Mouse (Mus musculus) heart, postnatal 36 days (tissue): ENCODE results near the gene B3gnt4. TPM values are rescaled to one million over a fixed set of nuclear protein-coding genes. Genes with fewer than 3 reads are reported as not detected.
"Not testable (repeated sequence)": the region's sequence is repeated elsewhere in the genome, so short reads cannot be mapped to it uniquely, and the experiment has no call there.

Experiments used
- DNase-seq, 2 experiments: peaks; one replicate each; pipeline ENCODE4 v3.0.0; 2021 to 2022
- intact Hi-C: fragments of 180-260 bp; cut with DNase I; formaldehyde crosslinking; loops from one replicate; pipeline ENCODE4 v1.15.1; 2025
- total RNA-seq, 2 experiments: library from RNA; stranded (reverse); gene quantifications; 2 replicates each; pipeline ENCODE4 v1.2.3; 2021

The B3gnt4 gene
- not detected for total RNA-seq

DNA sequence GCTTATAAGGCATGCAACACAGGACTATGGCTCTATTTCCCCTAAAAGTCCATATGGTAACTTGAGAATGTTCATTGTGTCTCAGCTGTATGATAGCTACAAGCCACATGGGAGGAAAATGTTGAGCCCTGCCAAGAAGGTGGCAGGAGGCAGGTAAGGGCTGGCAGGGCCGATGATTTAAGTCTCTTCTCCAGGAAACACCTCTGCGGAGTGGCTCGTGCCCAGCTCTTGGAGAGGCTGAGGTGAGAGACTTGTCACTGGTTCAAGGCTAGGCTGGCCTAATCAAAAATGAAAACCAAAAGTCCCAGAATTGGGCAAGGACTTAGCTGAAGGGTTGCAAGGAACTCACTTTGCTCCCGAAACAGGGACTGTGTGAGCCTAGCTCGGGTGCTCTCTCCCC, at the start of gene B3gnt4:
Gene B3gnt4 (plus strand): TSS at position 301 of the 400 bp plus-strand sequence.
- intact Hi-C loops = no loop called here
- DNase-seq = no peak

DNA sequence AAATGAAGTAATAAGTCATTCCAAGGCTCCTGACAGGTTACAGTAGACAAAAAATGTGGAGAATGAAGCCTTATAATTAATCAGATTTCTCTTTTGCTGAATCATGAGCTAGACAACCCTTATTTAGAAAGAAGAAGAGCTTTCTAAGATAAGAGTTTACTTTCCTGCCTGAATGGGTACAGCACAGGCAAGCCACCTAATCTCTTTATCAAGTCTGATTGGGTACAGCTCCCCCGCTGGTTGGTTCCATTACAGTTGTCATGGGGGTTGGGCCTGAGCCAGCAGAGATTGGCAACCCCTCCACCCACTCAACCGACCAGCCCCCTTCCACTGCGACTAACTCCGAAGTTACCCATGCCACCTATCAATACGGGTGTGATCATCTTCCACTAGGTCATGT, 48.8 kb upstream of the B3gnt4 start:
- intact Hi-C loops = no loop called here
- DNase-seq = no peak

DNA sequence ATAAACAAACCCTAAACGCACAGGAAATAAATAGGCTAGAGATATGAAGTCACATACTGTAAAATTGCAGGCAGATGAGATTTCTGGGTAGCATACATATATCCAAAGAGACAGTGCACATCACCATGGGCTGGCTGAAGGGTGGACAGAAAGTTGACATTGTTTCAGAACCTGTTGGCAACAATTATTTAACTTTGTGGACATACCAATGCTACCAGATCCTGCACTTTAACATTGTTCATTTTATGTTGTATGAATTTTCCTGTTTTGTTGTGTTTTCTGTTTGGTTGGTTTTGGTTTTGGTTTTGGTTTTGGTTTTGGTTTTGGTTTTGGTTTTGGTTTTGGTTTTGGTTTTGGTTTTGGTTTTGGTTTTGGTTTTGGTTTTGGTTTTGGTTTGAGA, 45.6 kb upstream of the B3gnt4 start:
- intact Hi-C loops = no loop called here

DNA sequence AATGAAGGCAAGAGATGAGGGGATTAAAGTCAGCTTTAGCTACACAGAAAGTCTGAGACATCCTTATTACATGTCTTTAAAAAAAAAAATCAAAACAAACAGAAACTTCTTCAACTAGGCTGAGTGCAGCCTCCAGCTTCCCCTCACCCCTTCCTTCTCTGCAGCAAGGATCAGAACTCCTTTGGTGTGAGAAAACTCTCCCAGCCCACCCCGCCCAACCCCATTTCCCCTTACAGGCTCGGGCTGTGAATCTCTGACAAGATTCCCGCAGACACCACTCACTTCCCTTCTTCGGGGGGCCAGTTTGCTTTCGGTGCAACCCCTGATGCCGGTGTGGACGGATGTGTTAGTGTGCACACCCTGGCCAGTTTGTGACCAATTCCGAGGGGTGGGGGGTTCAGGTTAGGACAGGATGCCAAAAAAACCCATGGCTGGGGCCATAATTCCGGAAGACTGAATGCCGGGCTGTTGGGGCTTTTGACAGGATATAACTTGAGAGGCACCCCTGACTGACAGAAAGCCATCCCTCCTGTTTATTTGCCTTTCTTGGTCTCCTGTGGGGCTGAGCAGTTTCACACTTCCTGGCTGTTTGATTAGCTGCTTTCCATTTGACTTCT, 39.4 kb upstream of the B3gnt4 start:
- intact Hi-C loops = no loop called here
- no peak for DNase-seq

More for the DNA sequence above, 45.6 kb upstream of the B3gnt4 start:
- no peak for DNase-seq

DNA sequence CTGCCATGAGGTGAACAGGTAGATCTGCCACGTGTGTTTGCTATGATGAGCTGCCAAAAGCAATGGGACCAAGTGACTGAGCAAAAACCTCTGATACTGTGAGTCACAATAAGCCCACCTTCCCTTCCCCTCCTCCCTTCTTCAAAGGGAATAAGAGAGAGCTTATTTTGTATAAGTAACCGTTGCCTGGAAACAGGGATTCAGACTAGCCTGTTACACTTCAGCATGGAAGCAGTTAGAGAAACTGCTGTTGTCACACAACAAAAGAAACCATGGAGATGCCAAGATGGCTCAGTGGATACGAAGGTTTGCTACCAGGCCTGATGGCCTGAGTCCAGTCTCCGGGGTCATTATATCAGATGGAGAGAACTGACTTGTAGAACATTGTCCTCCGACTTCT, 36.4 kb upstream of the B3gnt4 start:
- no peak for DNase-seq
- intact Hi-C loops = no loop called here

DNA sequence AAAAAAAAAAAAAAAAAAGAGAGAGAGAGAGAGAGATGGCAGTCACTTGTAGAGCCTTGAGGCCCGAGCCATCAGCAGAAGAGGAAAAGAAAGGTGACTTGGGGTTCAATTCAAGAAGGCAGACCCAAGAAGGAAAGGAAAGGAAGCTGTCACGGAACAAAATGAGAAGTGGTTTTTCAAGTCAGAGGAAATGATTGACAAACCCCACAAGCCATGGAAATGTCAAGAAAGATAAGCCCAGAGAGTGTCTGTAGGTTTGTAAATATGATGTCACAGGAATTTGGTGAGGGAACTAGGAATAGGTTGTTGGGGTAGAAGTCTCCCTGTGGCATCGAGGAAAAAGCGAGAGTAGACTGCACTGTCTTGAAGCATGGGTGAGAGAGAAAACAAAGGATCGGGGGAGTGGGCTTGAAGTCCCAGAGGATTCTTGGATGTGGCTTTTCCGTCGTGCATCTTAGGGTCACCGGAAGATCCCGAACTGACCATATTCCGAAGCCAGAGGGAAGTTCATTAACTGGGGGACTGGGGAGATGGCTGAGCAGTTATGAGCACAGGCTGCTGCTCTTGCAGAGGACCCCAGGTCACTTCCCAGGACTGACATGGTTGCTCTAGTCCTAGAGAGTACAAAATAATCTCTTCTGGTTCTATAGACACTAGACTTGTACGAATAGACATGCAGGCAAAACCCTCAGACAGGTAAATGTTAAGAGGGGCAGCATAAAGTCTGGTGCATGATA, 22.4 kb upstream of the B3gnt4 start:
- intact Hi-C loops = no loop called here

DNA sequence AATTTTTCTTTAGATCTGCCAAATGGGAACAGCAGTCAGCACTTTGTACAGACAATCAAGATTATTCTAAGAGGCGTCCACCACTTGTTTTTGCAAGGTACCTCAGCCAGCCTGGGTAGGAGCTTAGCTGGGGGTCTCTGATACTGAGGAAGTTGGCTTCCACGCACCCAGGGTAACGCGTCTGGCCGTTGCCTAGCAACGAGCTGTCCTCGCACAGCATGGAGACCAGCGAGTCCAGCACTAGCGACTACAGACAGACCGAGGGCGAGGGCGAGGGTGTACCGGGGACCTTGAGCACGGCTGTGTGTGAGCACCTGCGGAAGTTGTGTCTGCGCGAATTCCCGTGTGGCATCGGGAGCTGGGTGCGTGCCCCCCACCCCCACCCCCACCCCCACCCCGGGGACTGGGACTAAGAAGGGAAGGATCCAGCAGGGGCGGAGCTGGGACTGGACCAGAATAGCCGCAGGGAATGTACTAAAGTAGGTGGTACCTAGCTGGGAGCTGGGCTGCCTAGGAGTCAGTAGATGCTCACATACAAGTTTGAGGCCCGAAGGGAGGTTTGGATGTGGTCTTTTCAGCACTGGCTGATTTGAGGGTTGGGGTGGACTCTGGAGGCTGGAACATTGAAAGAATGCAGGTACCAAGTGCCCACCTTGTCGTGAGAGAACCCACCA, 21.0 kb upstream of the B3gnt4 start, which contains the start of the genes Lrrc43 and Il31:
Gene Lrrc43 (plus strand): TSS at position 194 of the 674 bp plus-strand sequence.
Gene Il31 (minus strand): TSS at position 378 of the 674 bp plus-strand sequence.
- intact Hi-C loops = no loop called here
- DNase-seq = no peak

More for the DNA sequence above, 22.4 kb upstream of the B3gnt4 start:
- no peak for DNase-seq

DNA sequence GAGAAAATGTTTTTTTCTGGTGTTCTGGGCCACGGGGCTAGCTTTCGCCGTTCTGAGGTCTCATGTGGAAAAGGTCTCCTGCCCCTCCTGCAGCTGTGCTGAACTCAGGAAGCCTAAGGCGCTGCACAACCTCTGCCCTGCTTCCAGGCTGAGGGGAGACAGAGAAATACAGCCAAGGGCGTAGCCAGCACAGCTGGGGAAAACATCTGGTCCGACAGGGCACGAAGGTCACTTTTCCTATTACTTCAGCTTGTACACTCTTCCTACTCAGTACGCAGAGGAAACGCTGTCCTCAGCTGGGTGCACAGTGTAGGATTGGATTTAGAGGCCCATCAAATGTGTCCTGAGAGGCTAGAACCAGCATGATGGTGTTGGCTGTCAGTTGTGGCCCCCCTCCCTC, 20.3 kb upstream of the B3gnt4 start:
- peak; percentile 47 to 52 for DNase-seq
- intact Hi-C loops = no loop called here

DNA sequence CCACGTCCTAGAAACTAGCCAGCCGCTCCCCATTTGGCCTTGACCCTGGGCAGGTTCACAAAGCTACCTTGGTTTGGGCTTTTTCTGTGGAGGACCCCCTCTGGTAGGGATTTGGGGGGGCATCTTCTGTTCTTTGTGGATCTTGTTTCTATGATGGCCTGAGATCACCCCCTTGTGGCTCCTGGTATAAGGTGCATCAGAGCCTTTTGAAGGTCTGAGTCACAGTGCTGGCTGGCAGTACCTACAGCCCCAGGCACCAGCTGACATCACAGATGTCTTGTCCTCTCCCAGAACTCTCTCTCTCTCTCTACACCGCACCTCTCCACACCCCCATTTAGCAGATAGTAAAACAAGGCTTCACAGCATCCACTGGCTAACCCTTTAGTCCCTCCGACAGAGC, 10.5 kb upstream of the B3gnt4 start:
- intact Hi-C loops = loop anchor here (1.0 kb wide), 2 partner anchors 55 to 122 kb away; no protein-coding TSS in a partner anchor
- DNase-seq = no peak

DNA sequence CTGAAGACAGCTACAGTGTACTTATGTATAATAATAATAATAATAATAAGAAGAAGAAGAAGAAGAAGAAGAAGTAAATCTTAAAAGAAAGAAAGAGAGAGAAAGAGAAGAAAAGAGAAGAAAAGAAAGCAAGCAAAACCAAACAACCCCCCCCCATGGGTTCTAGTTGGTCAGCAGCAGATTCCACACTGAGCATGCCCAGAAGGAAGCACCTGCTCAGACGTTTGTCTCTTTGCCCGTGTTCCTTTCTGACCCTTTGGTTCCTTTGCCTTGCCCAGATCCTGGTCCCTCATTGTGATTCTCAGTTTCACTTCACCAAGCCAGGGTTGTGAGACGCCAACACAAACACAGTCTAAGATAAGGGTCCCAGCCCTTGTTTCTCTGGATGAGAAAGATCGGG, 8.3 kb upstream of the B3gnt4 start:
- DNase-seq = no peak
- intact Hi-C loops = no loop called here

DNA sequence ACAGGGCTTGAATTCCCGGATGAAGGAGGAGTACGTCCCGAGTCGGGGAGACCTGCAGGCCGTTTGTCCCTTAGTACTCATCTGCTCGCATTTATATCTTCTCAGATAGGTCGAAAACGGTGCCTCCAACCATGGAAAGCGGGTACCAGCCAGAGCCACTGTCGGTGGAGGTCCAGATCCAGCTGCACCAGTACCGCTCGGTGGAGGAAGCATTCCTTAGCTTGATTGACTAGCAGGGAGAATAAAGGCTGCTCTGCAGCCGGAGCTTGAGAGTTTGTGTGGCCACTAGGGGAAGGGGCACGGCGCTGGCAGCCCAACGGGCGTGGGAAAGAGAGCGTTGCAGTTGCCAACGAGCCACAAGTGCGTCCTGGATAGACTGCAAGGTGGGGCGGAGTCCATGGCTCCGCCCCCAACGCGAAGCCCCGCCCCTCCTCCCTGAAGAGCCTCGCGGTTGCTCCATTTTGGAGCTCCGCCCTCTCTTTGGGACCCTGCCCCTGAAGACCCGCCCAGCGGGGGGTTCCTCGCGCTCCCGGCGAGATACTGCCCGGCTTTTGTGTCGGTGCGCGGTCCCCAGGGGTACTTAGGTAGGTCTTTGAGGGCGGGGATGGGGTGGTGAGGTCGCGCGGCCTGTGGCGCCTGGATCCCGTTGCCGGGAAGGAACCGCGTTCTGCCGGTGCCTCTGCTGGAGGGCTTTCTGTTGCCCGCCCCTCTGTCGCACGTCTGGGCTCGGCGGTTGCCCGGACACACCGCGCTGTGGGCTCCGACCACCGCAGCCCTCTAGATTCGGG, 2.1 kb upstream of the B3gnt4 start:
- DNase-seq = peak; percentile 72 to 78
- intact Hi-C loops = no loop called here

DNA sequence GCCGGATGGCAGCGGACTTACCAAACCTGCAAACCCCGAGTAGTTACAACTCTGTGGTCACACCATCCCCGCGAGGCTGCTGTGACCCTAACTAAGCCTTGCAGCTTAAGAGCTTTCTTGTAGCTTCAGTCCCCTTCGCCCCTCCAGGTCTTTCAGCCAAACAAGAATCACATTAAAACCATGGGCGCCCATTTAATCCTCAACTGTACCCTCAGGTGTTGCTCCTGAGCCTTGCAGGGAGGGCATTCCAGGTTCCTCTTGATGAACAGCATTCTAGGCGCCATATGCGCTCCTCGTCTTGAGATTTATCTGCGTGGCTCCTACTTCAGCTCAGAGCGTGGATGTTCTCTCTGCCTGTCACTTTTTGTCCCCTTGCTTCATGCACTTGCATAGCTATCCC, 1.3 kb upstream of the B3gnt4 start:
- intact Hi-C loops = no loop called here
- no peak for DNase-seq

DNA sequence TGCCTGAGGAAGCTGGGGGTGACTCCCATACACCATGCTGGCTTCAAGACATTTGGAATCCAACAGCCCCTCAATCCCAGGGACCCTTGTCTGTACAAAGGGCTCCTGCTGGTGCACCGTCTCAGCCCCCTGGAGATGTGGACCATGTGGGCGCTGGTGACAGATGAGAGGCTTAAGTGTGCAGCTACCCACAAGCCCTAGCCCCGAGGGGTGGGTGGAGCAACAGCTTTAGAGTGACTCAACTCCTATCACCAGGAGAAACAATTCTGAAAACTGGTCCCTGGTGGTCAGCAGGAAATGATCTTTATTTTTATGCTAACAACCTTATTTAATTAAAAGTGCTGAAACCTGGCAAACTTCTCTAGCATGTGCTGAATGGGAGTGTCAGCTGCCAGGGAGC, 1.2 kb downstream of the B3gnt4 start:
- intact Hi-C loops, DNase-seq: not testable (repeated sequence)

DNA sequence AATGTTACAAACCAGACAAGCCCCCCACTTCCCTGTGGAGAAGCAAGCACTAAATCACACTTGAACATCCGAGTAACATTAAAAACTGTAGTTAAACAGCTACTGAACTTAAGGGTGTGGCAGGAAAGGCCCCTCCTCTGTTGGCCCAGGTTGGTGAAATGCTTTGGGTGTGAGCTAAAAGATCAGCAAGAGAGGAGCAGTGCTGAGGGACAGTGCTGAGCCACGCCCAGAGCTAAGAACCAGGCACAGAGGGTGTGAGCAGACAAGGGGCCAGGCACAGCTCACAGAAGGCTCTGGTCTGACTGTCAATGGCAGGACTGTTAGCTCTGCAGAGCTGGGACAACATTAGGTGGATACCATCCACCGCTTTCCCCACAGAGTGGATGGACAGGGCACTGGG, 1.8 kb downstream of the B3gnt4 start:
- intact Hi-C loops = no loop called here
- no peak for DNase-seq

DNA sequence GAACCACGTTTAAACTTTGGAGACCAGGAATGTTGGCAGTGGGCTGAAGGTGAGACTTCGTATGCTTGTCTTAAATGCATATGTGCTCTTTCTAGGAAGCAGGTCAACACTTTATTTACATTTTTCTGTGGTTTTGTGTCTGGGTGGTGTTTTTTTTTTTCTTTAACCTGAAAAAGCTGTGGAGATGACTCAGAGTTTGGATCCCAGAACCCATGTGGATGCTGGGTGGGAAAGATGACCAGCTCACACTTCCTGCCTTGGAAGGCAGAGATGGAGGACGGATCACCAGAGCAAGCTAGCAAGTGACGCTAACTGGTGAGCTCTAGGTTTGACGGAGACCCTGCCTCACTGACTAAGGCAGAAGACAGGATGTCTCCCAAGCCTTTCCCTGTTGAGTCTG, 4.6 kb downstream of the B3gnt4 start:
- DNase-seq = no peak
- intact Hi-C loops = no loop called here

DNA sequence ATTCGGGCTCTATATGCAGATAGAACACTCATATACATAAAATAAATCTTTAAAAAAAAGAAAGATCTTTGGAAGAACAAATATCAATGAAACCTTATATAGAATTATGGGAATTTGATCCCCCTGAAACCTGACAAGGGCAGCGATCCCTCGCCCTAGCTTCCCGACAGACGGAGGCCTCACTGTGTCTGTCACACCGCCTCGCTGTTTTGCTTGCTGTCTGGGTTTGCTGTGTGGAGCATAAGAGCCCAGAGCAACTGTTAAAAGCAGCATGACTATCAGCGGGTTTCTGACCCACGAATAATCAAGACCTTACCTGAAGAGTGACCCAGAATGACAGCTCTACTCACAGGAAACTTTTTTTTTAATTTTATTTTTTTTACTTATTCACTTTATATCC, 10.4 kb downstream of the B3gnt4 start:
- intact Hi-C loops = loop anchor here (5.0 kb wide), 1 partner anchor 78 kb away; no protein-coding TSS in a partner anchor
- no peak for DNase-seq

DNA sequence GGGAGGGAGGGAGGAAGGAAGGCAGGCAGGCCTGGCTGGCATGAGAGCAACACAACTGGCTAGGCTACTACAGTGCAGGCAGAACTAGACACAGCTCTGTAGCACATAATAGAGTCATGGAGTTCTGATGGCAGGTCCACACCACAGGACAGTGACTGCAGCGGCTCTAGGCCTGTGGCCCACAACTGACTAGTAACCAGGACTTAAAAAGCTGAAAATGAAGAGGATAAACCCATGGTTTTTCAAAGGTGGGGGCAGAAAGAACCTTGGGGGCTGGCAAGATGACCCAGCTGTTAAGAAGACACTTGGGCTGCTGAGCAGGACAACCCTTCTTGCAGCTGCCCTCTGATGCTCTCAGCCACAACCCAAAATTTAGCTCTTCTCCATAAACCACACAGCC, 11.4 kb downstream of the B3gnt4 start:
- intact Hi-C loops = loop anchor here (5.0 kb wide), 1 partner anchor 79 kb away; no protein-coding TSS in a partner anchor
- no peak for DNase-seq

DNA sequence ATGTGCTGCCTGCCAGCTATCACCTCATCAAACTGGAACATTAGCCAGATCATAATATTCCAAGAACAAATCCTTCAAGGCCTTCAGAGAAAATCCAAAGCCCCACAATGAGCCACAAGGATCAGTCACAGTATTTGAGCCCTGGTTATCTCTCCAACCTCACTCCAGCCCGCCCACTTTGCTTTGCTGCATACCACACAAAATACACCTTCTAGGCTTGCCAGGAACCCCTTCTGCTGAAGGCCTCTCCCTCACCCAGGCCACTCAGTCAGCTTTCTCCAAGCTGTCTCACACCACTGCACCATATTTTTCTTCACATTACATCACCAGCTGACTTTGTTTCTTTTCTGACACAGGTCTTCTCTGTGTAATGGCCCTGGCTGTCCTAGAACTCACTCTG, 11.9 kb downstream of the B3gnt4 start:
- intact Hi-C loops = loop anchor here (5.0 kb wide), 1 partner anchor 80 kb away; no protein-coding TSS in a partner anchor
- no peak for DNase-seq

DNA sequence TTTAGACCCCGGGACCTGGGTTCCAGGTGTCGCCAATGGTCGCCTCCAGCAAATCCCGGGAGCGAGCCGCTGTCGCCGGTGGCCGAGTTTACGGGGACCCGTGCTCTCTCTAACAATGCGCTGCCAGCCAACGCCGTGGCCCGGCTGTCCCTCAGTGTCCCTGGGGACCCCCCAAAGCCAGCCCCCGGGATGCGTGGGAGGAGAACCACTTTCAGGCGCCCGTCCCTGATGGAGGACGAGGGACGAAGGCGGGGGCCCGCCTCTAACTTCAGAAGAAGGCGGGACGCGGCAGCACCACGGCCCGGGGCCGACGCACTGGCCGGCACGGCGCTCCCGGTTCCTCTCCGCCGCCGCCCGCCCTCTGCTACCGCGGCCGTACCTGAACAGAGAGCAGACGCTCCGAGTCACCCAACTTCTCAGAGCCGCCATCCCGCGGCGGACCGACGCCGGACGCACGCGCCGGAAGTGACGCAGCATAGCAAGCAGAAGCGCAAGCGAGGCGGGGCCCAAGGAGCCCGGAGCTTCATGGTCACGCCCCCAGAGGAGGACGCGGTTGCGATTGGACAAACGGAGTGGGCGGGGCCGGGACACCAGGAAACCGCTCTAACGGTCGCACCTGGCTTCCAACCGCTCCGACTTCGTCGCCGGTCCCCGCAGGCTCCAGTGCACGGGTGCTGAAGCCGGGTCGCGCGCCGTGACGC, 13.6 kb downstream of the B3gnt4 start, which contains the start of gene Diablo:
Gene Diablo (minus strand): TSS at position 485 of the 701 bp plus-strand sequence.
- intact Hi-C loops = loop anchor here (5.0 kb wide), 1 partner anchor 82 kb away; no protein-coding TSS in a partner anchor
- peak; percentile 98 for DNase-seq

DNA sequence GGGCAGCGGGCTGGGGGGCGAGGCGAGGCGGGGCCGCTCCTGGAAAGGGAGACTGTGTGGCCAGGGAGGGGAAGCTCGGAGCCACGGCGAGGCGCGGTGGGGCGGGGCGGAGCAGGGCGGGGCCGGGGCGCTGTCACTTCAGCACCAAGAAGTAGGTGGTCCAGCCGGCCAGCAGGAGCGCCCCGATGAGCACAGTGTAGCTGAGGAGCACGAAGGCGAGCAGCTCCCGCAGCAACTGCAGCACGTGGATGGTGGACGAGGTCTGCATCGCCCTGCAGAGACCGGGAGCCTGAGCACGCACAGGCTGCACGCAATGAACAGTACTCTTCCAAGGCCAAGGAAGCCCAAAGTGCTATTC, 14.1 kb downstream of the B3gnt4 start:
- intact Hi-C loops = loop anchor here (5.0 kb wide), 1 partner anchor 82 kb away; no protein-coding TSS in a partner anchor
- no peak for DNase-seq
